17 mouse cellular contexts compared by ENCODE assay signal in the genomic region with DNA sequence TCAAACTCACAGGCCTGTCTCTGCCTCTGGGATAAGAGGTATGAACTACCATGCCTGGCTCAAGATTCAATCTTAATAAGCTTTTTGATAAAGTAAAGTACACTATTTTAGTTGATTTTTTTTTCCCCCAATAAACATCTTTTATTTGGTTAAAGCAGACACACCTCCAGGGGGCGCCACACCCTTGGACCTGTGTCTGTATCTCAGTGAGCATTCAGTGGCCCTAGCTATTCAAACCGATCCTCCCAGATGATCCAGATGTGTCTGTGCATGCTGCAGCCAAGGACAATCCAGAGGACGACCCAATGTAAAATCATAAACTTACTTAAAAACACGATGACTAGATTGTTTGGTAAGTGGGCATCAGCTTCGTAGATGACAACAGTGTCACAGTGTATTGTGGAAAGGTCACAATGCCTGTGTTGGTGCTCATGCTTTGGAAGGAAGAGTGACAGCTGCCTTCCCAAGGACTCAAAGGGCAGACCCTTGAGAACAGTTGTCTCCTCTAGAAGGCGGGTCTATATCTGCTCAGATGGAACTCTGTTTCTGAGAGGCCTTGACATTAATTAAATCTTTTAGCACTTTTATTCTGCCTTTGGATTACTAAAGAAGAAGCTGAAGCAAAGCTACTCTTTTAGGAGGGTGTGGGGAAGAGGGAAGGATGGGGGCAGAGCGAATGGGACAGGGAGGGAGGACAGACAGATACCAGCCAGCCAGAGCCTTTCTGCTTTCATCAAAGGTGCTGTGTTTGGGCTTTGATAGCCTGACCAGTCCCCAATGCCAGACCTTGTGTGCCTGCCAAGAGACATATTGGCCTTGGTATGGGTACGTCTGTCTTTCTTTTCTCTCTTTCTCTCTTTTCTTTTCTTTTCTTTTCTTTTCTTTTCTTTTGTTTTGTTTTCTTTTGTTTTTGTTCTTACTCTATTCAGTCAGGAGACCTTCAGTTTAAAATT.
DNase-seq lines count a peak whose midpoint lies in the region; ATAC-seq and TF ChIP-seq lines count a peak whose summit lies in the region.
"Had no signal": no experiment of that assay in that cellular context is flagged by ENCODE, and none has a peak within 500 bp of the region (broad histone marks: within the 10 kb centered on the region; RNA-seq: fewer than 3 reads in every experiment).

No protein-coding gene starts in this region.

- peaks cover 4% of the 10 kb centered on the region for H3K4me1 ChIP-seq in liver, adult 2 months (ENCODE audit: control insufficient read depth, insufficient read depth, low read length)
- H3K4me1 ChIP-seq in liver, embryonic 12.5 days: peaks cover 12% of the 10 kb centered on the region
- peaks cover 15% of the 10 kb centered on the region for H3K4me1 ChIP-seq in bone marrow macrophage, adult 2 months (ENCODE audit: control insufficient read depth, insufficient read depth, low read length)

- peaks cover 11% of the 10 kb centered on the region; the same call in 1 of the 2 replicates for H3K79me2 ChIP-seq in liver, adult 2 months (ENCODE audit: control insufficient read depth, insufficient read depth, low read length)

- H3K27me3 ChIP-seq in liver, adult 2 months (ENCODE audit: control insufficient read depth, insufficient read depth, low read length): no peaks in the 10 kb centered on the region
- H3K27me3 ChIP-seq in liver, embryonic 12.5 days (replicated peaks): no peaks in the 10 kb centered on the region
- H3K27me3 ChIP-seq: stomach, embryonic 15.5 days had no signal

- TF ChIP-seq CTCF in liver, adult 2 months (IDR thresholded peaks at IDR 0.05; ENCODE audit: low read depth, low read length): 0 out of 2 replicates have a peak, but pooled peaks have one; percentile 8
- peak; percentile 25; the same call in 1 of the 2 replicates for TF ChIP-seq CTCF in bone marrow macrophage, adult 2 months (IDR thresholded peaks at IDR 0.05; ENCODE audit: low read depth, low read length)

- H3K4me3 ChIP-seq in liver, adult 2 months (ENCODE audit: insufficient read depth, low read depth, low read length): no peak overlapping the region
- H3K4me3 ChIP-seq in liver, embryonic 12.5 days: no peak overlapping the region
- H3K4me3 ChIP-seq in bone marrow macrophage, adult 2 months (ENCODE audit: insufficient read depth, low read length): no peak overlapping the region
- H3K4me3 ChIP-seq: erythroblast, embryonic 14.5 days; heart, embryonic 10.5 days; hindbrain, embryonic 10.5 days; stomach, embryonic 15.5 days had no signal

- TF ChIP-seq POLR2A in liver, adult 2 months (IDR thresholded peaks at IDR 0.05; ENCODE audit: extremely low read depth, insufficient read depth, low read length): no peak
- no peak for TF ChIP-seq POLR2A in bone marrow macrophage, adult 2 months (IDR thresholded peaks at IDR 0.05; ENCODE audit: borderline replicate concordance, low read depth, low read length)

- WGBS in liver, adult 2 months: 81% methylated on average over 8 of the region's 8 CpGs
- 72% methylated on average over 8 of the region's 8 CpGs for WGBS in liver, embryonic 12.5 days (ENCODE audit: insufficient replicate concordance)

- H3K4me2 ChIP-seq in liver, embryonic 12.5 days: no peak overlapping the region
- H3K4me2 ChIP-seq: stomach, embryonic 15.5 days had no signal

- ATAC-seq in liver, embryonic 12.5 days: no peak

- no peaks in the 10 kb centered on the region for H3K36me3 ChIP-seq in liver, adult 2 months (ENCODE audit: control insufficient read depth, insufficient read depth, low read length)
- H3K36me3 ChIP-seq in liver, embryonic 12.5 days: no peaks in the 10 kb centered on the region
- H3K36me3 ChIP-seq: heart, embryonic 10.5 days; stomach, embryonic 15.5 days had no signal

- DNase-seq in cerebellum, postnatal 10 days: peak; percentile 27 to 39
- no peak for DNase-seq in cerebellum, postnatal 4 days (ENCODE audit: low spot score in 2 of 2)
- DNase-seq in liver, adult 2 months (ENCODE audit: extremely low read depth, low read depth, low spot score): peak; percentile 30
- peak; percentile 53 for DNase-seq in ES-CJ7 (ENCODE audit: low read depth, low spot score)
- DNase-seq in urinary bladder, adult 2 months (ENCODE audit: low spot score): no peak
- DNase-seq in cerebellum, adult 11 months: no peak
- DNase-seq: cerebellum, adult 11-12 months; embryo, embryonic 11 days; kidney, adult 11 months; lung, adult 18-20 months; right cerebral cortex, postnatal 4 days had no signal

- H3K9ac ChIP-seq in liver, adult 2 months (ENCODE audit: low read depth, low read length): no peak overlapping the region
- H3K9ac ChIP-seq in liver, embryonic 12.5 days: no peak overlapping the region
- H3K9ac ChIP-seq: stomach, embryonic 15.5 days had no signal

- H3K9me3 ChIP-seq in liver, embryonic 12.5 days (replicated peaks): no peaks in the 10 kb centered on the region
- H3K9me3 ChIP-seq: heart, embryonic 10.5 days; hindbrain, embryonic 10.5 days; stomach, embryonic 15.5 days had no signal

- H3K27ac ChIP-seq in liver, adult 2 months (replicated peaks; ENCODE audit: insufficient read depth, low read depth, low read length): no peak overlapping the region
- H3K27ac ChIP-seq in liver, embryonic 12.5 days: no peak overlapping the region
- H3K27ac ChIP-seq in bone marrow macrophage, adult 2 months (ENCODE audit: insufficient read depth, low read depth, low read length): no peak overlapping the region
- H3K27ac ChIP-seq: heart, embryonic 10.5 days; stomach, embryonic 15.5 days had no signal

Comparison
In these comparisons a context has a peak if more than half of its experiments do, and no peak if none do; other contexts are left out.
1. DNase-seq: peak in cerebellum, postnatal 10 days (2 of 2), liver, adult 2 months (single experiment) and ES-CJ7 (single experiment); none in cerebellum, postnatal 4 days (0 of 2), urinary bladder, adult 2 months (single experiment) and cerebellum, adult 11 months (single experiment).